Mouse (Mus musculus) Patski (cell line): Measurements from ENCODE around the gene Sh3bgrl2. TPM values are rescaled to one million over a fixed set of nuclear protein-coding genes. Genes with fewer than 3 reads are reported as not detected.

Source experiments
- ATAC-seq: fragments of 100-300 bp; one replicate; pipeline ENCODE4 v1.8.0; 2021
- CTCF ChIA-PET: fragments of 350-600 bp; sonication (Branson Sonifier 250); formaldehyde crosslinking; loops from one replicate; lab custom pipeline; 2022; ENCODE audit warnings: inconsistent platforms; lab: Charles Lee
- POLR2A ChIA-PET: fragments of 350-600 bp; sonication (Branson Sonifier 250); formaldehyde crosslinking; loops from one replicate; lab custom pipeline; 2022; ENCODE audit warnings: antibody characterized with exemption, inconsistent platforms; lab: Charles Lee
- DNase-seq: peaks from one replicate; pipeline ENCODE4 v3.0.0-alpha.2; 2011; ENCODE audit warnings: low read depth, low spot score
- H3K27me3 ChIP-seq: fragments of 371-371 bp; one replicate; pipeline ENCODE4 v1.5.1; 2021
- CTCF ChIP-seq: fragments of 100-300 bp; IDR thresholded peaks from one replicate; pipeline ENCODE4 v1.5.1; 2021
- in situ Hi-C: fragments of 300-500 bp; cut with MboI; formaldehyde crosslinking; loops from 3 replicates; pipeline ENCODE4 v1.11.1; 2018; ENCODE audit warnings: low pct_unique_long_range_greater_than_20kb, mixed read lengths
- polyA plus RNA-seq: library from polyadenylated mRNA; unstranded; gene quantifications from one replicate; pipeline ENCODE4 v1.2.3, GENCODE M21; 2021

Gene Sh3bgrl2
- polyA plus RNA-seq, 1 experiment from 2014 or later, result 5.2 TPM

DNA sequence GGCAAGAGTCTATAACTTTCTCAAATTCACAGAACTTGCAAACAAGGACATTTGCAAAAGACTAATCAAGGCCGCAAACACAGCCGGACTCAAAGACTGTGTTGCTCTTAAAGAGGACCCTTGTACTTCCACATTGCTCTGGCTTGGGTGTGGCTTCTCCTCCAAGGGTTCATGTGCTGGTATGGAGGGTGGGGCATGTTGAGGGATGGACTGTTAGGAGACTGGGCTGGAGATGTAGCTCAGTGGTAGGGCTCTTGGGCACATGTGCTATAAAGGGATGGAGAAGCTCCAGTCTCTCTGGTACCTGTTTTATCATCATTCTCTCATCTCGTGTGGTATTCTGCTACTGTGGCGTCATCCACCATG is 7.7 kb upstream of the Sh3bgrl2 start:
- no peak for TF ChIP-seq CTCF
- CTCF ChIA-PET, result no interaction called here
- H3K27me3 ChIP-seq, result no peaks in the 10 kb centered on the region
- DNase-seq (no peak), ATAC-seq (no peak)
- in situ Hi-C loops, result no loop called here
- POLR2A ChIA-PET, result no interaction called here

GRCm38 (mm10) chr9:83540975-83541374 is 7.2 kb upstream of the Sh3bgrl2 start:
- ATAC-seq (no peak), DNase-seq (no peak)
- POLR2A ChIA-PET, result no interaction called here
- in situ Hi-C loops, result no loop called here
- CTCF ChIA-PET, result no interaction called here
- no peaks in the 10 kb centered on the region for H3K27me3 ChIP-seq
- TF ChIP-seq CTCF, result no peak

- in situ Hi-C loops, result no loop called here
- ChIA-PET POLR2A (no interaction called here), CTCF (no interaction called here)
- ATAC-seq (no peak), DNase-seq (no peak)
- TF ChIP-seq CTCF, result no peak
- peaks cover 4% of the 10 kb centered on the region for H3K27me3 ChIP-seq
Observed at GRCm38 (mm10) chr9:83545240-83545639, 2.9 kb upstream of the Sh3bgrl2 start.

DNA sequence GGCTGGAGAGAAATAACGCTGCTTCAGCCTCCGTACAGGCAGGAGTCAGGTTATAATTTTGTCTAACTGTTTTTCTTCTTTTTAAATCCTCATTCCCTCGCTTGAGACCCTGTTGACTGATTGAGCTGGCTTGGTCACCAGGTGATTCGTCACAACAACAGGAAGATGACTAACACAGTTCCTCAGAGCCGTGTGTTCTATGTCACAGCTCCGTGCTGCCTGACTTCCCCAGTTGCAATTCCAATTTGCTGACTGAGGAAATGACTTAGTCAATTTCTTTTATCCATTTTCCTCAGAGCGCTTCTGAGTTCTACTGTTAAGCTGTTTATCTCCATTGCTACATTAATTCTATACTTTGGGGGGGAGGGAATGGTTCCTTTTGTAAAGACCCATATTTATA is 1.8 kb upstream of the Sh3bgrl2 start:
- peaks cover 4% of the 10 kb centered on the region for H3K27me3 ChIP-seq
- DNase-seq, result no peak
- no peak for TF ChIP-seq CTCF
- ChIA-PET POLR2A (interaction anchor here (0.7 kb wide), 1 partner anchor 24 kb away, joined by 5 read pairs; no protein-coding TSS in a partner anchor), CTCF (no interaction called here)
- no peak for ATAC-seq
- in situ Hi-C loops, result no loop called here

GRCm38 (mm10) chr9:83547229-83547628 is 898 bp upstream of the Sh3bgrl2 start:
- ATAC-seq, result no peak
- TF ChIP-seq CTCF, result no peak
- ChIA-PET POLR2A (no interaction called here), CTCF (no interaction called here)
- DNase-seq, result no peak
- peaks cover 4% of the 10 kb centered on the region for H3K27me3 ChIP-seq
- in situ Hi-C loops, result no loop called here

DNA sequence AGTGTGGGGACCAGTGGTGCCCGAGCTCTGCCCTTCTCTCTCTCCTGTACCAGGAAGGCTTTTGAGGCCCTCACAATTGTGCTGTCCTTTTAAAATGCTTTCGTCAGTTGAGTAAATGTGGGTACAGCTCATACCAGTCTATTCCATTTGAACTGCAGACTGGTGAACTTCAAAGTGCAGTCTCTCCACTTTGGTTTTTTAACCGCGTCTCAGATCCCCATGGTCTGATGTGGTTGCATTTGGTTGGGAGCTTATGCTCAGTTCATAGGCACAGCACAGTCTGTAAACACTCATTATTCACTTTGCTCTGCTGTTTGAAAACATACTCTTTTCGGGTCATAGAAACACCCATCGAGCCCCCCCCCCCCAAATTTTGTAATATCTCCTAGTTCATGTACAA is 1.7 kb downstream of the Sh3bgrl2 start:
- DNase-seq (no peak), ATAC-seq (no peak)
- H3K27me3 ChIP-seq, result peaks cover 4% of the 10 kb centered on the region
- TF ChIP-seq CTCF, result no peak
- in situ Hi-C loops, result no loop called here
- ChIA-PET POLR2A (no interaction called here), CTCF (interaction anchor here (0.6 to 2.2 kb wide), 8 partner anchors 8 to 738 kb away, joined by 3 to 10 read pairs (median 4); no protein-coding TSS in a partner anchor)

DNA sequence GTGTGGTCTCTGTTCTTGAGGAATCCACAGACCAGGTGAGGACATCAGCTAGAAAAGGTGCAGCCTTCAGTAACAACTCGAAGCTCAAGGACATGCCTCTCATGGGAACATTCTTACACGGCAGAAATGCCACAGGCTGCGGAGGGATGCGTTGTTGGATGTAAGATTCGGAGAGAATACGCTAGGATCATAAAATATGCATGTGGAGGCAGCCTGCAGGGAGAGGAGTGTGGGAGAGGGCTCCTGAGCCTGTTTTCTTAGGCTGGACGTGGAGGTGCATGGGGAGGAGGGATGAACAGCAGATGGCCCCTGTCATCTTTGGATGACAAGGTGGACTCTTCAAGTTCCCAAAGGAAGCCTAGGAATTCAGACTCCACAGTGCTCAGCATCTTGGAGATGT is 3.0 kb downstream of the Sh3bgrl2 start:
- ATAC-seq, result no peak
- no peak for DNase-seq

DNA sequence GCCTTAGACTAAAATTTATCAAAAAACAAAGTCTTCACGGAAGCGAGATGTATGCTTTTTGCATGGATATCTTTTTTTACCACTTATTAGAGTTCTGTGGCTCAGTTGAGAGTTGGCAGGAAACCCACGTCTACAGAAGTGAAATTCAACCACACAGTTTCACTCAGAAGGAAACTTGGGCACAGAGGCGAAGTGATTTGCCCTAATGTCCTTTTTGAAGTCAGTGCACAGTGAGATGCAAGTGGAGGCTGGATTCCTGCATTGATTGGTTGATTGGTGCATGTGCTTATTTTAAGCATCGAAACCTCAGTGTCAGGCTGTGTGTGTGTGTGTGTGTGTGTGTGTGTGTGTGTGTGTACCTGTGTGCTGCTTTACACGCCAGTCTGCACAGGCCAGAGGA is 3.5 kb downstream of the Sh3bgrl2 start:
- POLR2A ChIA-PET, result no interaction called here
- in situ Hi-C loops, result no loop called here
- H3K27me3 ChIP-seq, result peaks cover 4% of the 10 kb centered on the region
- TF ChIP-seq CTCF, result no peak
- ATAC-seq, result no peak
- CTCF ChIA-PET, result no interaction called here
- DNase-seq, result no peak

More for the DNA sequence above, 3.0 kb downstream of the Sh3bgrl2 start:
- H3K27me3 ChIP-seq, result peaks cover 4% of the 10 kb centered on the region
- no peak for TF ChIP-seq CTCF
- in situ Hi-C loops, result no loop called here
- ChIA-PET POLR2A (no interaction called here), CTCF (interaction anchor here (1.5 to 2.2 kb wide), 2 partner anchors 7 to 13 kb away, joined by 7 to 10 read pairs; no protein-coding TSS in a partner anchor)

GRCm38 (mm10) chr9:83555580-83555979 is 7.5 kb downstream of the Sh3bgrl2 start:
- in situ Hi-C loops, result no loop called here

DNA sequence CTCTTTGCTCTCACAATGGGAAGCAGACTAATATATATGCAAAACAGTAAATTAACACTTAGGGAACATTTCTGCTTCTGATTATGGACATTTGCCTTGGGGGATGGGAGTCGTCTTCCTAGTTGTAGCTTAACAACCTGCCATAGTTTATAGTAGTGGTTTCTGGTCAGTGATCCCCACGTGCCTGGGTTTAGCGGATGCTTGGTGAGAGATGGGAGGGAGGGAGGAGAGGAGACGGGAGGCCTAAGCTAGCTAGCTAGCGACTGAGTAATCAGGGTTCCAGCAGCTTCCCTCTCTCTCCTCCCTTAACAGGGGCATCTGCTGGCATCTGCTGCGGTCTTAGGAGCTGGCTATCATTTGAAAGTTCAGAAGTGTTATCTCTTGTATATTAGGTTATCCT is 8.1 kb downstream of the Sh3bgrl2 start:
- ATAC-seq (no peak), DNase-seq (no peak)
- TF ChIP-seq CTCF, result no peak
- in situ Hi-C loops, result no loop called here
- POLR2A ChIA-PET, result no interaction called here
- CTCF ChIA-PET, result interaction anchor here (1.3 kb wide), 1 partner anchor 8 kb away, joined by 3 read pairs; the partner anchor contains the start of gene Sh3bgrl2
- H3K27me3 ChIP-seq, result no peaks in the 10 kb centered on the region

More at GRCm38 (mm10) chr9:83555580-83555979, 7.5 kb downstream of the Sh3bgrl2 start:
- DNase-seq, result no peak
- POLR2A ChIA-PET, result no interaction called here
- ATAC-seq, result no peak
- TF ChIP-seq CTCF, result no peak
- H3K27me3 ChIP-seq, result no peaks in the 10 kb centered on the region
- CTCF ChIA-PET, result no interaction called here

DNA sequence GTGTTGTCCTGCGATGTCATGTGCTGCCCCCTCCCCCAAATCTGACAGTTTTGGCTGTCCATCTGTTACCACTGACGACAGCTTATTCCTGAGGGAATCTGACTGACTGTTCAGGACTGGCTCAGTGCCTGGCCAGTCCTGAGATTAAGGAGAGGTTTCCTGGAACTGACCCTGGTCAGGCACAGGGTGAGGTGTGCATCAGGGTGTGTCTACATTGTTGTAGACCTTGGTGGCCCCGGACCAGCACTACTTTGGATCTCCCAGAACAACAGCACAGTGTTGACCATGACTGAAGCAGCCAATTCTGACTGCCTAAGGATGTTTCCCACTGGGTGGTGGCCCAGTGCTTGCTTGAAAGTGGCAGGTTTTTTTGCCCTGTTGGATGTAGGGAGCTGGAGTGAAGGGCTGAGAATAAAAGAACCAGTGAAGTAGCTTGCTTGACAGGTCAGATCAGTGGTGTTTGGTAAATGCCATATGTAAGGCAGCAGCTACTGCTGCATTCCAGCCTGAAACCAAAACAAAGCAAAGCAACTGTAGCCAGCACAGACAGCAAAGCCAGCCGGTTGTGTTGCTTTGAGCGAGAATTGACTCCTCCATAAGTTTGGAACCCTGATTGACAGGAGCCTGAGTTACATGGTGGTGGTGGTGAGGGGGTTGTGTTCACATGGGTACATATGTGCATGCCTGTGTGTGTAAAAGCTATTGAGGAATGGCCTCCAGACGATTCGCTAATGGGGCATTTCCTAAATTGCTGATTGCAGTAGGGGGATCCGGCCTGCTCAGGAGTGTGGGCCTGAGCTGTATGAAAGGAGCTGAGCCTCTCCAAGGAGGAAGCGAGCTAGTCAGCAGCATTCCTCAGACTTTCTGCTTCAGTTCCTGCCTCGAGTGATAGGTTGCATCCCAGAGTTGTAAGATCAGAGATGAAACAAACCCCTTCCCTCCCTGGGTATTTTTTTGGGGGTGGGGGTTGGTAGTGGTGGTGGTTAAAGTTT is 8.9 kb downstream of the Sh3bgrl2 start:
- ATAC-seq, result no peak
- in situ Hi-C loops, result no loop called here
- POLR2A ChIA-PET, result no interaction called here
- DNase-seq, result no peak
- TF ChIP-seq CTCF, result no peak
- no peaks in the 10 kb centered on the region for H3K27me3 ChIP-seq
- CTCF ChIA-PET, result interaction anchor here (1.2 to 2.1 kb wide), 4 partner anchors 7 to 135 kb away, joined by 3 to 10 read pairs (median 3); partner anchors contain the start of genes Lca5 and Sh3bgrl2
